Mouse (Mus musculus): ENCODE measurements around the gene Vmn2r115.
A peak's percentile ranks its signal among the peaks of the same experiment; 100 is the strongest.
"Not testable (repeated sequence)": the region's sequence is repeated elsewhere in the genome, so short reads cannot be mapped to it uniquely, and the experiment has no call there.

Vmn2r115 gene

DNA sequence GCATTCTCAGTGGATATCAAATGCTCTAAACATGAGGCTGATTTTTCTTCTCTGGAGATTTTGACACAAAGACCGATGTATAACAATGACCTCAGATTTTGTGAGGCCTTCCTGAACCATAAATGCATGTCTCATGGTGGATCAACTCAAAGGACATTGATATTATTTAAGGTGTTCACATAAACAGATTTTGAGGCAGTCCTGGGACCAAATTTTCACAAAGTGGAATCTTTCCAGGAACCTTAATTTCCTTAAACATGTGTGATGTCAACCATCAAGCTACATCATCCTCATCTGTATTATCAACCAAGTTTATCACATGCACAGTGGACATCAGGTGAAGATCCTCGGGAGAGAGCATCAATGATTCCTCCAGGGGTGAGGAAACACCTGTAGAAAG is at the start of gene Vmn2r115:
TSS of gene Vmn2r115 (plus strand) at position 301 of the 400 bp plus-strand sequence.
- not testable (repeated sequence) for DNase-seq

DNA sequence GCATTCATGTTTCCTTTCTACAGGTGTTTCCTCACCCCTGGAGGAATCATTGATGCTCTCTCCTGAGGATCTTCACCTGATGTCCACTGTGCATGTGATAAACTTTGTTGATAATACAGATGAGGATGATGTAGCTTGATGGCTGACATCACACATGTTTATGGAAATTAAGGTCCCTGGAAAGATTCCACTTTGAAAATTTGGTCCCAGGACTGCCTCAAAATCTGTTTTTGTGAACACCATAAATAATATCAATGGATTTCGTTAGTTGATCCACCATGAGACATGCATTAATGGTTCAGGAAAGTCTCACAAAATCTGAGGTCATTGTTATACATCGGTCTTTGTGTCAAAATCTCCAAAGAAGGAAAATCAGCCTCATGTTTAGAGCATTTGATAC is 31.1 kb upstream of the Vmn2r115 start, which contains the start of gene Vmn2r114:
TSS of gene Vmn2r114 (minus strand) at position 101 of the 400 bp plus-strand sequence.
- DNase-seq = not testable (repeated sequence)

DNA sequence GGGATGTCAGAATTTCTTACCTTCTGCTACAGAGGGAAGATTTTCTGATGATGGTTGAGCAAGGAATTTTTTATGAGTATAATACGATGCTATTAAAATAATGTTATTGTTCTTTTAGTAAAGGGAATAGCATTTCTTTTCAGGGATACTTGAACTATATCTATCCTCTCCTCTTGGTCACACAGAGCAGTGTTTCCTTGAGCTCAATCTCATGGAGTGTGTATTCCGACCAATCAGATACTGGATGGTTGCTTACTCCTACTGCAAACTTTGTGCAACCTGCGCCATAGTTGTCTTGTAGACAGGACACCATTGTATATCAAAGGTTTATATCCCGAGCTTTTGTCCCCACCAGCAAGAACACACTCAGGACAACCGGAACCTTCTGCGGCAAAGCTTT is 12.9 kb upstream of the Vmn2r115 start:
- DNase-seq = no peak

DNA sequence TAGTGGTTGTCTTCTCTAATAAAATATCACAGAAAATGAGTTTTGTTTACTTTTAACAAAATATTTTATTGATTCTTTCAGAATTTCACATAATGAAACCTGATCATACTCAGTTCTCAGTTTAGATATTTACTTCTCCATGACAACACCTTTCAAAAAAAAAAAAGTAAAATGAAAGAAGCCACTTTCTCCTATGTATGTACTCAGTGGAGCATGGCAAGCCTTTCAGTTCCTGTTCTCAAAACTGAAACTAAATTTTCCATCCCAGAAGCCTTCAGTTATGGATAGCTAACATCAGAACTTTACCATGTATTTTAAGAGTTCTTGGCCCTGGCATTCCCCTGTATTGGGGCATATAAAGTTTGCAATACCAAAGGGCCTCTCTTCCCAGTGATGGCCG is 8.1 kb downstream of the Vmn2r115 start:
- peak in 1 of 2 experiments; percentile 5 for DNase-seq

DNA sequence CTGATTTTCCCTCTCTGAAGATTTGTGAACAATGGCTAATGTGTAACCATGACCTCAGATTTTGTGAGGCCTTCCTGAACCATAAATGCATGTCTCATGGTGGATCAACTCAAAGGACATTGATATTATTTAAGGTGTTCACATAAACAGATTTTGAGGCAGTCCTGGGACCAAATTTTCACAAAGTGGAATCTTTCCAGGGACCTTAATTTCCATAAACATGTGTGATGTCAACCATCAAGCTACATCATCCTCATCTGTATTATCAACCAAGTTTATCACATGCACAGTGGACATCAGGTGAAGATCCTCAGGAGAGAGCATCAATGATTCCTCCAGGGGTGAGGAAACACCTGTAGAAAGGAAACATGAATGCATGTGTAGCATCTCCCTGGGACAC is 40.8 kb downstream of the Vmn2r115 start, which contains the start of gene Vmn2r116:
TSS of gene Vmn2r116 (plus strand) at position 301 of the 400 bp plus-strand sequence.
- not testable (repeated sequence) for DNase-seq

Data from B cell, adult 2 months (primary cell).